Mouse (Mus musculus) myocyte (in vitro differentiated cells): ENCODE measurements around the gene Mdh1.

Experiments
- E2F4 ChIP-seq: IDR thresholded peaks from one replicate; pipeline ENCODE4 v1.6.1; 2011; ENCODE audit warnings: mild to moderate bottlenecking, control low read depth, moderate library complexity; ENCODE audit not compliant: insufficient read depth
- MAX ChIP-seq: IDR thresholded peaks from one replicate; pipeline ENCODE4 v1.6.1; 2011; ENCODE audit warnings: low read depth, mild to moderate bottlenecking, control low read depth
- MYOD1 ChIP-seq, 3 experiments: IDR thresholded peaks; one replicate each; pipeline ENCODE4 v1.6.1; 2011; ENCODE audit warnings: control low read depth in 2 of 3, low read depth in 2 of 3, mild to moderate bottlenecking in 2 of 3, moderate library complexity in 1 of 3; ENCODE audit not compliant: insufficient read length in 2 of 3, control insufficient read depth in 1 of 3
- MYOG ChIP-seq, 3 experiments: IDR thresholded peaks; one replicate each; pipeline ENCODE4 v1.6.1; 2011; ENCODE audit warnings: control low read depth in 2 of 3, low read depth in 2 of 3, mild to moderate bottlenecking in 2 of 3; ENCODE audit not compliant: insufficient read length in 2 of 3, control insufficient read depth in 1 of 3, insufficient read depth in 1 of 3
- POLR2A ChIP-seq: IDR thresholded peaks from one replicate; pipeline ENCODE4 v1.6.1; 2011; ENCODE audit warnings: low read depth, mild to moderate bottlenecking, control low read depth, moderate library complexity; ENCODE audit not compliant: insufficient read length
- POLR2AphosphoS2 ChIP-seq: IDR thresholded peaks from one replicate; pipeline ENCODE4 v1.6.1; 2011; ENCODE audit warnings: low read depth, control low read depth; ENCODE audit not compliant: insufficient read length
- SRF ChIP-seq: IDR thresholded peaks from one replicate; pipeline ENCODE4 v1.6.1; 2011; ENCODE audit warnings: low read depth; ENCODE audit not compliant: control insufficient read depth, insufficient read length
- USF1 ChIP-seq: IDR thresholded peaks from one replicate; pipeline ENCODE4 v1.6.1; 2011; ENCODE audit warnings: low read depth, mild to moderate bottlenecking, control low read depth, moderate library complexity

GRCm38 (mm10) chr11:21517726-21518125 lies 54.4 kb downstream of the Mdh1 start:
- TF ChIP-seq POLR2A = no peak
- TF ChIP-seq MAX = no peak
- no peak for TF ChIP-seq MYOG (IDR thresholded peaks at IDR 0.05; ENCODE audit: control insufficient read depth in 1 of 3, insufficient read depth in 1 of 3, insufficient read length in 2 of 3, low read depth in 2 of 3)
- TF ChIP-seq E2F4 = no peak
- no peak for TF ChIP-seq USF1
- TF ChIP-seq POLR2AphosphoS2 = no peak
- TF ChIP-seq MYOD1 (IDR thresholded peaks at IDR 0.05; ENCODE audit: control insufficient read depth in 1 of 3, insufficient read length in 2 of 3, low read depth in 2 of 3) = no peak
- no peak for TF ChIP-seq SRF
